9 mouse cellular contexts compared by ENCODE assay signal in the genomic region with DNA sequence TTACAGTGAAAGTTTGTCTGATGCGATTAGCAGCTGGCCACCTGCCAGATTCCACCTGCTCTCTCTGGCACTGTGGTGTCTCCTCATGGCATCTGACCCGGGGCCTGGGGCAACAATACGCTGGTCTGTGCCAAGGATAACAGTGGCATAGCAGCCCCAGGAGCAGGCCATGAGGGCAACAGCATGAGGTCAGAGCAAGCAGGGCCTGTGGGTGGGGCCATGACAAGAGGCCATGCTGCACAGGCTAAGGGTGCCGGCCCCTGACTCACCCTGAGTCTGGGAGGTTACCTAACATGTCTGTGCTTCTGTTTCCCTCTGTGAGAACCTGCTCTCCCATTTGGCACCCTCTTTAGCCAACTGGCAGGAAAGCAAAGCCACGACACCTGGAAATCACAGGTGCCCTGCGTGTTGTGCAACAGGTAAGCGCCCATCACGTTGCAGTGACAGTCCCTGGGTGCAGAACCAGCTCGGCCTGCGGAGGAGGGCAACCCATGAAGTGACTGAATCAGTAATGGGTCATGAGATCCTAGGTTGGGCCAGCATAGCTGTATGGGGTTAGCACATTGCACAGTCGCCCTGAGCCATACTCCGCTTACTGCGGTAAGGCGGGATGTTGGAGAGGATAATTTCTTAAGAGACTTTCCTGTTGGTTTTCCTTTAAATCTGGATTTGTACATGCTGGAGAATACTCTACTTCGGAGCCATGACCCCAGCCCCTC.
DNase-seq lines count a peak whose midpoint lies in the region; ATAC-seq and TF ChIP-seq lines count a peak whose summit lies in the region.
"Had no signal": no experiment of that assay in that cellular context is flagged by ENCODE, and none has a peak within 500 bp of the region (broad histone marks: within the 10 kb centered on the region; RNA-seq: fewer than 3 reads in every experiment).

No protein-coding gene starts in this region.

- H3K27ac ChIP-seq in hindbrain, embryonic 15.5 days (replicated peaks), result no peak overlapping the region
- no peak overlapping the region for H3K27ac ChIP-seq in hindbrain, embryonic 13.5 days
- no peak overlapping the region for H3K27ac ChIP-seq in lung, embryonic 14.5 days (ENCODE audit: low read depth)
- H3K27ac ChIP-seq: neural tube, embryonic 12.5 days had no signal

- H3K27me3 ChIP-seq in hindbrain, embryonic 15.5 days, result no peaks in the 10 kb centered on the region
- H3K27me3 ChIP-seq in hindbrain, embryonic 13.5 days, result no peaks in the 10 kb centered on the region
- no peaks in the 10 kb centered on the region for H3K27me3 ChIP-seq in lung, embryonic 14.5 days (ENCODE audit: insufficient read depth, low read length)
- H3K27me3 ChIP-seq: neural tube, embryonic 12.5 days had no signal

- H3K9ac ChIP-seq in hindbrain, embryonic 15.5 days, result no peak overlapping the region
- H3K9ac ChIP-seq in hindbrain, embryonic 13.5 days, result no peak overlapping the region
- H3K9ac ChIP-seq in lung, embryonic 14.5 days, result no peak overlapping the region
- H3K9ac ChIP-seq: neural tube, embryonic 12.5 days had no signal

- 88% methylated on average over 15 of the region's 15 CpGs for WGBS in hindbrain, embryonic 15.5 days
- 90% methylated on average over 15 of the region's 15 CpGs for WGBS in hindbrain, embryonic 13.5 days
- 80% methylated on average over 15 of the region's 15 CpGs for WGBS in lung, embryonic 14.5 days

- peak; percentile 31 for DNase-seq in Muller cell, postnatal 12 days (ENCODE audit: inconsistent ontology term)
- peak; percentile 66 to 75 for DNase-seq in cerebellum, postnatal 25 days
- DNase-seq in lung, embryonic 14.5 days, result peak; percentile 26
- no peak for DNase-seq in left cerebral cortex, postnatal 36 days (ENCODE audit: low spot score in 2 of 2)
- DNase-seq in thymus, postnatal 0 days (ENCODE audit: low spot score), result no peak
- DNase-seq in left cerebral cortex, adult 8-10 months (ENCODE audit: low spot score in 2 of 2), result no peak

- no peak for TF ChIP-seq CTCF in lung, embryonic 14.5 days (IDR thresholded peaks at IDR 0.05; ENCODE audit: low read depth)

- H3K4me2 ChIP-seq in hindbrain, embryonic 15.5 days, result no peak overlapping the region
- H3K4me2 ChIP-seq in hindbrain, embryonic 13.5 days, result no peak overlapping the region
- H3K4me2 ChIP-seq in lung, embryonic 14.5 days, result no peak overlapping the region
- H3K4me2 ChIP-seq: neural tube, embryonic 12.5 days had no signal

- H3K9me3 ChIP-seq in hindbrain, embryonic 15.5 days, result no peaks in the 10 kb centered on the region
- H3K9me3 ChIP-seq in hindbrain, embryonic 13.5 days, result no peaks in the 10 kb centered on the region; the same call in 1 of the 2 replicates
- H3K9me3 ChIP-seq in lung, embryonic 14.5 days (ENCODE audit: low read depth, low read length), result no peaks in the 10 kb centered on the region
- H3K9me3 ChIP-seq: neural tube, embryonic 12.5 days had no signal

- intact Hi-C loops in left cerebral cortex, postnatal 36 days (cut with DNase I), result no loop called here

- ATAC-seq in hindbrain, embryonic 15.5 days (ENCODE audit: low FRiP score, low read depth), result peak; percentile 42
- ATAC-seq in hindbrain, embryonic 13.5 days (ENCODE audit: low FRiP score), result no peak
- peak; percentile 28; the same call in 1 of the 2 replicates for ATAC-seq in lung, embryonic 14.5 days (ENCODE audit: insufficient read depth)

- no peak overlapping the region for H3K4me3 ChIP-seq in hindbrain, embryonic 15.5 days
- no peak overlapping the region for H3K4me3 ChIP-seq in hindbrain, embryonic 13.5 days
- no peak overlapping the region for H3K4me3 ChIP-seq in lung, embryonic 14.5 days (ENCODE audit: low read depth, low read length)
- H3K4me3 ChIP-seq: neural tube, embryonic 12.5 days had no signal

- no peaks in the 10 kb centered on the region for H3K36me3 ChIP-seq in hindbrain, embryonic 15.5 days
- H3K36me3 ChIP-seq in hindbrain, embryonic 13.5 days, result peaks cover 3% of the 10 kb centered on the region; the same call in 1 of the 2 replicates
- no peaks in the 10 kb centered on the region for H3K36me3 ChIP-seq in lung, embryonic 14.5 days (ENCODE audit: insufficient read depth)
- H3K36me3 ChIP-seq: neural tube, embryonic 12.5 days had no signal

- H3K4me1 ChIP-seq in hindbrain, embryonic 15.5 days (replicated peaks), result 0 out of 2 replicates have a peak, but pooled peaks cover 5% of the 10 kb centered on the region
- peaks cover 4% of the 10 kb centered on the region; the same call in 1 of the 2 replicates for H3K4me1 ChIP-seq in hindbrain, embryonic 13.5 days (replicated peaks)
- no peaks in the 10 kb centered on the region for H3K4me1 ChIP-seq in lung, embryonic 14.5 days (ENCODE audit: insufficient read depth)

Comparison
In these comparisons a context has a peak if more than half of its experiments do, and no peak if none do; other contexts are left out.
1. DNase-seq: peak in Muller cell, postnatal 12 days (single experiment), cerebellum, postnatal 25 days (2 of 2) and lung, embryonic 14.5 days (single experiment); none in left cerebral cortex, postnatal 36 days (0 of 2), thymus, postnatal 0 days (single experiment) and left cerebral cortex, adult 8-10 months (0 of 2).